In genomic region chr5:109844753-109845186, GRCm38 (mm10) we compare ENCODE assay signal across 8 mouse cellular contexts.
DNase-seq lines count a peak whose midpoint lies in the region; TF ChIP-seq lines count a peak whose summit lies in the region.

No protein-coding gene starts in this region.

- TF ChIP-seq CTCF in embryonic fibroblast, embryonic 13.5 days (IDR thresholded peaks at IDR 0.05; ENCODE audit: borderline replicate concordance, insufficient read depth, low read length): no peak

- peak; percentile 7 for DNase-seq in layer of hippocampus, adult 9-11 months
- DNase-seq in layer of hippocampus, adult 9-10 months (ENCODE audit: low spot score): no peak
- peak; percentile 1 for DNase-seq in heart, postnatal 25 days (ENCODE audit: low spot score)
- DNase-seq in large intestine, adult 2 months (ENCODE audit: low read depth, low spot score): peak; percentile 39
- peak; percentile 34 for DNase-seq in mesoderm, embryonic 11.5 days (ENCODE audit: low read depth, low spot score)
- peak; percentile 18 to 63 for DNase-seq in spleen, postnatal 10 days (ENCODE audit: low spot score in 2 of 2)
- DNase-seq in right cerebral cortex, postnatal 25 days: no peak

- intact Hi-C loops in heart, postnatal 25 days (cut with DNase I): no loop called here

- WGBS in large intestine, adult 2 months: 2% methylated on average over 15 of the region's 15 CpGs

- no peak for TF ChIP-seq POLR2A in embryonic fibroblast, embryonic 13.5 days (IDR thresholded peaks at IDR 0.05; ENCODE audit: low read depth, low read length)

- H3K4me3 ChIP-seq in embryonic fibroblast, embryonic 13.5 days (ENCODE audit: insufficient read depth, low read length): peak overlapping the region; percentile 61

- H3K27ac ChIP-seq in embryonic fibroblast, embryonic 13.5 days (ENCODE audit: insufficient read depth, low read length): no peak overlapping the region

- no peaks in the 10 kb centered on the region for H3K4me1 ChIP-seq in embryonic fibroblast, embryonic 13.5 days (ENCODE audit: control insufficient read depth, insufficient read depth, low read length)

Comparison
In these comparisons a context has a peak if more than half of its experiments do, and no peak if none do; other contexts are left out.
1. DNase-seq: peak in layer of hippocampus, adult 9-11 months (single experiment), heart, postnatal 25 days (single experiment), large intestine, adult 2 months (single experiment), mesoderm, embryonic 11.5 days (single experiment) and spleen, postnatal 10 days (2 of 2); none in layer of hippocampus, adult 9-10 months (single experiment) and right cerebral cortex, postnatal 25 days (single experiment).